Mouse (Mus musculus) limb, embryonic 14.5 days (tissue): ENCODE results near the gene Mapk3. TPM values are rescaled to one million over a fixed set of nuclear protein-coding genes. Genes with fewer than 3 reads are reported as not detected.

Source experiments
- ATAC-seq: fragments of 200-750 bp; cut with Nextera tagmentation; 2 replicates; pipeline ENCODE4 v1.8.0; 2017; ENCODE audit warnings: low read depth, moderate number of reproducible peaks, moderate TSS enrichment; ENCODE audit not compliant: low FRiP score
- DNase-seq: peaks from one replicate; pipeline ENCODE4 v3.0.0-alpha.2; 2015; ENCODE audit warnings: low spot score
- H3K27ac ChIP-seq: fragments of 300-500 bp; sonication (generic); replicated peaks from 2 replicates; pipeline ENCODE4 v1.5.1; 2014; ENCODE audit warnings: low read depth, mild to moderate bottlenecking, low read length, moderate library complexity, mixed read lengths
- H3K27me3 ChIP-seq: fragments of 300-500 bp; sonication (generic); 2 replicates; pipeline ENCODE4 v1.6.1; 2014; ENCODE audit warnings: low read length, mixed read lengths; ENCODE audit not compliant: control insufficient read depth, insufficient read depth
- H3K36me3 ChIP-seq: fragments of 300-500 bp; sonication (generic); 2 replicates; pipeline ENCODE4 v1.6.1; 2014; ENCODE audit warnings: mild to moderate bottlenecking, low read length, moderate library complexity, mixed read lengths; ENCODE audit not compliant: control insufficient read depth, insufficient read depth
- H3K4me1 ChIP-seq: fragments of 300-500 bp; sonication (generic); 2 replicates; pipeline ENCODE4 v1.6.1; 2014; ENCODE audit warnings: antibody characterized with exemption, low read length, mixed read lengths; ENCODE audit not compliant: control insufficient read depth, insufficient read depth
- H3K4me2 ChIP-seq: fragments of 300-500 bp; sonication (generic); replicated peaks from 2 replicates; pipeline ENCODE4 v1.6.1; 2014; ENCODE audit warnings: low read depth, mild to moderate bottlenecking, low read length, moderate library complexity; ENCODE audit not compliant: severe bottlenecking
- H3K4me3 ChIP-seq: fragments of 300-500 bp; sonication (generic); replicated peaks from 2 replicates; pipeline ENCODE4 v1.5.1; 2014; ENCODE audit warnings: low read length
- H3K9ac ChIP-seq: fragments of 300-500 bp; sonication (generic); 2 replicates; pipeline ENCODE4 v1.6.1; 2014; ENCODE audit warnings: mild to moderate bottlenecking, low read depth, low read length, moderate library complexity; ENCODE audit not compliant: severe bottlenecking
- H3K9me3 ChIP-seq: fragments of 300-500 bp; sonication (generic); 2 replicates; pipeline ENCODE4 v1.6.1; 2016; ENCODE audit warnings: low read length; ENCODE audit not compliant: control insufficient read depth
- POLR2A ChIP-seq: fragments of 200-500 bp; IDR thresholded peaks from 2 replicates; pipeline ENCODE4 v1.8.0; 2012; ENCODE audit warnings: inconsistent platforms, mild to moderate bottlenecking, moderate library complexity, borderline replicate concordance; ENCODE audit not compliant: insufficient read depth, insufficient read length; ENCODE audit errors: extremely low read depth
- WGBS: fragments of 180-500 bp; shearing (Covaris S2); extraction: QIAGEN DNeasy Blood & Tissue Kit; methylation state at CpG from one replicate; pipeline ENCODE4 v1.1.7; 2014; 5-methylcytosine and 5-hydroxymethylcytosine counted together
- polyA plus RNA-seq, 2 experiments: library from polyadenylated mRNA; depleted of rRNA in 1 of 2; stranded (reverse) in 1 of 2; unstranded in 1 of 2; fragments of >200 nt; fragmentation: Nextera tagmentation in 1 of 2; extraction: Ambion mirVana in 1 of 2; gene quantifications; 2 replicates each; pipeline versions ENCODE4 v1.2.1 to v1.2.3; 2012 to 2014

The Mapk3 gene
- polyA plus RNA-seq, 2 experiments, result 52.4 to 134 TPM

GRCm38 (mm10) chr7:126797411-126798126 is 38.2 kb downstream of the Mapk3 start, which contains the start of gene Fam57b:
Gene Fam57b (plus strand): TSS chr7:126797668.
- H3K9me3 ChIP-seq, result no peaks in the 10 kb centered on the region
- WGBS, result 34% methylated on average over 21 of the region's 21 CpGs
- DNase-seq (no peak), ATAC-seq (no peak)
- peak within 1 kb of the TSS; percentile 74 for H3K9ac ChIP-seq
- no peak for TF ChIP-seq POLR2A
- H3K4me2 ChIP-seq, result peak within 1 kb of the TSS; percentile 85
- peak within 1 kb of the TSS; percentile 90 for H3K4me3 ChIP-seq
- peaks cover 29% of the 10 kb centered on the region for H3K4me1 ChIP-seq
- peaks cover 46% of the 10 kb centered on the region for H3K36me3 ChIP-seq
- no peaks in the 10 kb centered on the region for H3K27me3 ChIP-seq
- H3K27ac ChIP-seq, result peak within 1 kb of the TSS; percentile 87

- Histone ChIP-seq H3K4me2 (peak overlapping the region; percentile 85), H3K9ac (peak overlapping the region; percentile 74), H3K36me3 (peaks cover 50% of the 10 kb centered on the region), H3K27ac (peak overlapping the region; percentile 87), H3K27me3 (no peaks in the 10 kb centered on the region), H3K4me1 (peaks cover 23% of the 10 kb centered on the region), H3K9me3 (no peaks in the 10 kb centered on the region), H3K4me3 (peak overlapping the region; percentile 90)
- DNase-seq (no peak), ATAC-seq (no peak; the same call in 1 of the 2 replicates)
- WGBS, result under 1% methylated on average over 40 of the region's 40 CpGs
- no peak for TF ChIP-seq POLR2A
These were observed 39.0 kb downstream of the Mapk3 start for GRCm38 (mm10) chr7:126798127-126799049.

- Histone ChIP-seq H3K27me3 (no peaks in the 10 kb centered on the region), H3K4me1 (peaks cover 23% of the 10 kb centered on the region), H3K36me3 (peaks cover 55% of the 10 kb centered on the region), H3K9me3 (no peaks in the 10 kb centered on the region), H3K27ac (peak overlapping the region; percentile 97), H3K4me2 (peak overlapping the region; percentile 91), H3K4me3 (peak overlapping the region; percentile 90), H3K9ac (peak overlapping the region; percentile 74)
- TF ChIP-seq POLR2A, result peak; percentile 95; the same call in 1 of the 2 replicates
- ATAC-seq, result peak; percentile 95
- DNase-seq, result peak; percentile 98
- under 1% methylated on average over 26 of the region's 36 CpGs for WGBS
These were observed 39.7 kb downstream of the Mapk3 start for GRCm38 (mm10) chr7:126799050-126799467.

- peak overlapping the region; percentile 67 for H3K9ac ChIP-seq
- H3K4me3 ChIP-seq, result peak overlapping the region; percentile 90
- H3K36me3 ChIP-seq, result peaks cover 52% of the 10 kb centered on the region
- no peak for DNase-seq
- WGBS, result under 1% methylated on average over 34 of the region's 38 CpGs
- peak overlapping the region; percentile 97 for H3K27ac ChIP-seq
- H3K9me3 ChIP-seq, result no peaks in the 10 kb centered on the region
- H3K4me2 ChIP-seq, result peak overlapping the region; percentile 91
- H3K27me3 ChIP-seq, result no peaks in the 10 kb centered on the region
- 0 out of 2 replicates have a peak, but pooled peaks have one; percentile 74 for TF ChIP-seq POLR2A
- peaks cover 23% of the 10 kb centered on the region for H3K4me1 ChIP-seq
- ATAC-seq, result peak; percentile 90
These were observed 40.3 kb downstream of the Mapk3 start for GRCm38 (mm10) chr7:126799468-126800268.
